Mouse (Mus musculus) megakaryocyte, embryonic 14.5 days (primary cell): Measurements from ENCODE around the gene Epb42.

Experiments used
- FLI1 ChIP-seq: IDR thresholded peaks from 2 replicates; pipeline ENCODE4 v1.6.1; 2012; ENCODE audit warnings: low read length, inconsistent platforms, mixed read lengths
- GATA1 ChIP-seq: IDR thresholded peaks from 3 replicates; pipeline ENCODE4 v1.6.1; 2012; ENCODE audit warnings: mixed read lengths, low read length, inconsistent platforms, borderline replicate concordance

- TF ChIP-seq GATA1 (no peak), FLI1 (no peak)
Observed at GRCm38 (mm10) chr2:120980861-120981260, 56.0 kb downstream of the Epb42 start.
